Mouse (Mus musculus) hindbrain, postnatal 0 days (tissue): ENCODE data around the gene Map7. TPM values are rescaled to one million over a fixed set of nuclear protein-coding genes. Genes with fewer than 3 reads are reported as not detected.

ENCODE experiments used
- ATAC-seq: fragments of 200-750 bp; cut with Nextera tagmentation; 2 replicates; pipeline ENCODE4 v1.8.0; 2017; ENCODE audit warnings: mild to moderate bottlenecking, moderate TSS enrichment, moderate library complexity
- DNase-seq: peaks from one replicate; pipeline ENCODE4 v3.0.0-alpha.2; 2015; ENCODE audit warnings: low spot score
- H3K27ac ChIP-seq: fragments of 300-500 bp; sonication (generic); 2 replicates; pipeline ENCODE4 v1.5.1; 2014; ENCODE audit warnings: mild to moderate bottlenecking
- H3K27me3 ChIP-seq: fragments of 300-500 bp; sonication (generic); 2 replicates; pipeline ENCODE4 v1.6.1; 2014; ENCODE audit warnings: low read length, mixed read lengths; ENCODE audit not compliant: insufficient read depth
- H3K36me3 ChIP-seq: fragments of 300-500 bp; sonication (generic); 2 replicates; pipeline ENCODE4 v1.6.1; 2014; ENCODE audit warnings: low read length, mixed read lengths; ENCODE audit not compliant: insufficient read depth
- H3K4me1 ChIP-seq: fragments of 300-500 bp; sonication (generic); 2 replicates; pipeline ENCODE4 v1.6.1; 2014; ENCODE audit warnings: antibody characterized with exemption, low read length, mixed read lengths; ENCODE audit not compliant: insufficient read depth
- H3K4me2 ChIP-seq: fragments of 300-500 bp; sonication (generic); 2 replicates; pipeline ENCODE4 v1.6.1; 2014; ENCODE audit warnings: low read depth, mild to moderate bottlenecking, low read length, moderate library complexity, mixed read lengths
- H3K4me3 ChIP-seq: fragments of 300-500 bp; sonication (generic); 2 replicates; pipeline ENCODE4 v1.5.1; 2014; ENCODE audit warnings: low read length
- H3K9ac ChIP-seq: fragments of 300-500 bp; sonication (generic); replicated peaks from 2 replicates; pipeline ENCODE4 v1.6.1; 2014; ENCODE audit warnings: mild to moderate bottlenecking, low read length, moderate library complexity, mixed read lengths
- H3K9me3 ChIP-seq: fragments of 300-500 bp; sonication (generic); 2 replicates; pipeline ENCODE4 v1.6.1; 2016; ENCODE audit warnings: low read length, mixed read lengths
- CTCF ChIP-seq: IDR thresholded peaks from 2 replicates; pipeline ENCODE4 v1.5.1; 2016; ENCODE audit warnings: antibody characterized with exemption, control low read depth, low read depth
- WGBS: fragments of 180-500 bp; shearing (Covaris S2); extraction: QIAGEN DNeasy Blood & Tissue Kit; methylation state at CpG from one replicate; pipeline ENCODE4 v1.1.7; 2014; 5-methylcytosine and 5-hydroxymethylcytosine counted together
- polyA plus RNA-seq: library from polyadenylated mRNA; unstranded; fragments of >200 nt; fragmentation: Nextera tagmentation; extraction: Ambion mirVana; gene quantifications from 2 replicates; pipeline ENCODE4 v1.2.1, GENCODE M21; 2015
- total RNA-seq: library from RNA; depleted of rRNA; stranded (reverse); fragments of >200 nt; gene quantifications from 2 replicates; pipeline ENCODE4 v1.2.3, GENCODE M21; 2014

Gene Map7
- total and polyA plus RNA-seq, 2 experiments from 2014 or later: 6.2 to 15.1 TPM

DNA sequence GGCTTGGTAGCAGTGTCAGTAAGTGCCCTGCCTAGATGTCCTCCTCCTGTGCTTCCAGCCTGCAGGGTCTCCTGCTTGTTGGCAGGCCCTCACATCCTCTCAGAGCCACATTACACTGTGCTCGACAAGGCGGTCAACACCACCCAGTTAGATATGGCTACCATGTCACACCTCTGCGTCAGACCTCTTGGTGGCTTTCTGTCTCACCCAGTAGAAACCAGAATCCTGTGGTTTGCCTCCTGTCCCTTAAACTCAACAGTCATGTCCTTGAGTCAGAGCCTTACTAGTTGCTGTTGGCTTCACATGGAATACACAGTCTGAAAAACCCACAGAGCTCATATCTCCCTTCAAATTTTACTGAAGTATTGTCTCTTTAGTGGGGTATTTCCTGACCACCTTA lies 87.4 kb downstream of the Map7 start:
- ATAC-seq: no peak
- 91% methylated on average over 3 of the region's 3 CpGs for WGBS
- TF ChIP-seq CTCF: no peak

DNA sequence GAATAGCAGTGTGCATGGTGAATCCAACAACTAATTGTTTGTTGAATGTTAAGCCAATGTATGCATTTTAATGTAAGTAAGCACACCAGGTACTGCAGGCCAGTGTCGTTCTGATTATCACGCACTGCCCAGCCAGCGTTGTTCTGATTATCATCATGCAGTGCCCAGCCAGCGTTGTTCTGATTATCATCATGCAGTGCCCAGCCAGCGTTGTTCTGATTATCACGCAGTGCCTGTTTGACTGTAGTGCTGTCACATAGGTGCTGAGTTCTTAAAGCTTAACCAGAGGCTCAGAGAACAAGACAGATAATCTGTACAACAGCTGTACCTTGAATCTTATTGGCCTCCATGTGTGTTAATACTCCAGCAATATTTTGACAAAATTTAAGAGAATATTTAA lies 88.0 kb downstream of the Map7 start:
- Histone ChIP-seq H3K4me3 (no peak overlapping the region), H3K36me3 (no peaks in the 10 kb centered on the region), H3K27me3 (no peaks in the 10 kb centered on the region), H3K9ac (no peak overlapping the region), H3K9me3 (no peaks in the 10 kb centered on the region), H3K4me1 (no peaks in the 10 kb centered on the region), H3K4me2 (no peak overlapping the region), H3K27ac (no peak overlapping the region)
- DNase-seq (no peak), ATAC-seq (no peak)
- no peak for TF ChIP-seq CTCF
- whole genome bisulfite sequencing: 86% methylated on average over 6 of the region's 6 CpGs

More for the DNA sequence above, 87.4 kb downstream of the Map7 start:
- no peaks in the 10 kb centered on the region for H3K36me3 ChIP-seq
- H3K9me3 ChIP-seq: no peaks in the 10 kb centered on the region
- H3K4me2 ChIP-seq: no peak overlapping the region
- no peak overlapping the region for H3K27ac ChIP-seq
- H3K4me3 ChIP-seq: no peak overlapping the region
- DNase-seq: no peak
- H3K4me1 ChIP-seq: no peaks in the 10 kb centered on the region
- H3K27me3 ChIP-seq: no peaks in the 10 kb centered on the region
- no peak overlapping the region for H3K9ac ChIP-seq

DNA sequence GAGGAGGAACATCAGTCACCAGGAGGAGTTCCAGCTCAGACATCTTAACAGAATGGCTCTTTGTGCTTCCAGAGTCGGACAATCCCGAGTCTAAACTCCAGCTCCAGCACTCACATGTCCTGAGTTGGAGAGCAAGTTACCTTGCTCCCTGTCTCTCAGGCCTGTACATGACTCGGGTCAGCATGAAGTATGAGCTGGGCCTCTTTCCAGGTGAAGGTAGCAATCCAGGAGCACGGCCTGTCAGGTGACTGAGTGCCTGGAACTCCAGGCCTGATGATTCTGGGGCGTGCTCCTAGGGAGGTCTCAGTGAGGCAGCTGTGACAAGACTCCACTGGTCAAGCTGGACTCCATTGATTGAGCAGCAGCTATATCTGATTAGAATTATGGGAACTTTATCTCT lies 90.0 kb downstream of the Map7 start:
- no peaks in the 10 kb centered on the region for H3K27me3 ChIP-seq
- no peak for ATAC-seq
- H3K4me1 ChIP-seq: no peaks in the 10 kb centered on the region
- WGBS: 85% methylated on average over 5 of the region's 5 CpGs
- no peak overlapping the region for H3K4me3 ChIP-seq
- no peak for DNase-seq
- no peaks in the 10 kb centered on the region for H3K36me3 ChIP-seq
- TF ChIP-seq CTCF: no peak
- H3K27ac ChIP-seq: no peak overlapping the region
- H3K4me2 ChIP-seq: no peak overlapping the region
- no peaks in the 10 kb centered on the region for H3K9me3 ChIP-seq
- no peak overlapping the region for H3K9ac ChIP-seq

DNA sequence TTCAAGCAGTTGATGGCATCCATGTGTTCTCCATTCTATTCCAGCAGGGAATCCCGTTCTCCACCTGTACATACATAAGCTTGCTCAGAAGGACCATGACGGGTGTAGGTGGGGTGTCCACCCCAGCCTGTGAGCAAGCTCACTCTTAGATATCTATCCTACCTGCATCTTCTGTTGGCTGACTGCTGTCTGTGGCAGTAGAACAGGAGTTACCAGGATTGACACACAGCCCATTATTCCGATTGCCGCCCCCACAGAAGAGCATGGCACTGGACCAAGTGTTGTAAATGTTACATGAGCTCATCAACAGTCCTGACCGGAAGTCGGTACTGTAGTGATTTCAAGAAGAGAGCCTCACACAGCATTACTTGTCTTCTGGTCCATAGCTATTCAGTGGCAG lies 92.6 kb downstream of the Map7 start:
- H3K4me1 ChIP-seq: no peaks in the 10 kb centered on the region
- ATAC-seq: no peak
- no peak overlapping the region for H3K27ac ChIP-seq
- no peak overlapping the region for H3K4me2 ChIP-seq
- 81% methylated on average over 6 of the region's 6 CpGs for WGBS
- H3K27me3 ChIP-seq: no peaks in the 10 kb centered on the region
- TF ChIP-seq CTCF: no peak
- no peak overlapping the region for H3K4me3 ChIP-seq
- no peaks in the 10 kb centered on the region for H3K36me3 ChIP-seq
- H3K9ac ChIP-seq: no peak overlapping the region
- no peaks in the 10 kb centered on the region for H3K9me3 ChIP-seq
- no peak for DNase-seq

DNA sequence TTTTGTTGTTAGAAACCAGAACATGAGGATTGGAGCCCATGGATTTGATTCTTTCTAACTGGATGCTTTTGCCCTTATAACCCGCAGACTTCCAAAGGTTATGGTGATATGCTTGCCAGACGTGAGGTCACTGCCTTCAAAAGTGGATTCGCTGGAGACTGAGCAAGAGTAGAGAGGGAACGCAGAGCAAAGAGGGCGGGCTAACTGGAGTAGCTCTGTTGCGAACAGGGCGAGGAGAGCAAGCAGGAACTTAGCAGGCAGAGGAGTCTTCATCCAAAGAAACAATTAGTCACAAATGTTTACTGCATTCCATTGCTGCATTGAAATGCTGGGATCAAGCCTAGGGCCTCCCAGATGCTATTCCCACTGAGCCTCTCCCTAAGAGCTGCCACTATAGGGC lies 95.0 kb downstream of the Map7 start:
- Histone ChIP-seq H3K4me1 (no peaks in the 10 kb centered on the region), H3K4me3 (no peak overlapping the region), H3K9me3 (no peaks in the 10 kb centered on the region), H3K9ac (no peak overlapping the region), H3K27me3 (no peaks in the 10 kb centered on the region), H3K36me3 (no peaks in the 10 kb centered on the region), H3K27ac (no peak overlapping the region), H3K4me2 (no peak overlapping the region)
- 88% methylated on average over 7 of the region's 7 CpGs for WGBS
- DNase-seq (no peak), ATAC-seq (no peak)
- no peak for TF ChIP-seq CTCF

DNA sequence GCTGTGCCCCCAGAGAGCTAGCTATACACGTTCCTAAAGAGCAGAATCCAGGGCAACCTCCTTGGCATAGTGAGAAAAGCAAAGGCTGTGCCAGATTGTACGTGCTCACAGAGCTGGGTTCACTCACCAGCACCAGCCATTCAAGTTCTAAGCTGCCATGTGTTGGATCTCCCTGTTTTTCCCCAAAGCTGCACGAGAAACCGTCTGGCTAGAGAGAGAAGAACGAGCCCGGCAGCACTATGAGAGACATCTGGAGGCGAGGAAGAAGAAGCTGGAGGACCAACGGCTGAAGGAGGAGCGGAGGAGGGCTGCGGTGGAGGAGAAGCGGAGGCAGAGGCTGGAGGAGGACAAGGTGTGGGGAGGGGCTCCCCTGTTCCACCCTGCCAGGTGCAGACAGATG lies 96.8 kb downstream of the Map7 start:
- no peaks in the 10 kb centered on the region for H3K4me1 ChIP-seq
- DNase-seq (no peak), ATAC-seq (no peak)
- no peak overlapping the region for H3K27ac ChIP-seq
- no peak for TF ChIP-seq CTCF
- no peaks in the 10 kb centered on the region for H3K27me3 ChIP-seq
- no peak overlapping the region for H3K9ac ChIP-seq
- H3K4me2 ChIP-seq: no peak overlapping the region
- H3K36me3 ChIP-seq: no peaks in the 10 kb centered on the region
- WGBS: 88% methylated on average over 11 of the region's 11 CpGs
- H3K4me3 ChIP-seq: no peak overlapping the region
- no peaks in the 10 kb centered on the region for H3K9me3 ChIP-seq

DNA sequence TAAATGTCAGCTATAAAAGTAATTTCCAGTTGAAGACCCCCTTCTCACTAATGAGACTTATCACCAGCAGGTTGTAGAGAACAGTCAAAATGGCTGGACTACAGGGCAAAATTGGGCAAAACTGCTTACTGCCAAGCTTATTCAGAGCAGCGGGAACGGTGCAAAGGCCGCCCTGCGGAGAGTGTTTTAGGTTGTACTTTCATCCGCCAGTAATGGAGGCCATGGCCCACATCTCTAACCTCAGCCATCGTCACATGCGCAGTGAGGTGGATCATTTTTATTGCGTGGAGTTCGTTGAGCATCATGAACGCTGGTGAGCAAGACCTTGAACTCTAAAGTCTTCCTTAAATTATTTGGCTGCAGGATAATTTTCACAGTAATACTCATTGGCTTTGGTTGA lies 100.8 kb downstream of the Map7 start:
- H3K4me1 ChIP-seq: no peaks in the 10 kb centered on the region
- TF ChIP-seq CTCF: no peak
- no peak overlapping the region for H3K27ac ChIP-seq
- H3K4me3 ChIP-seq: no peak overlapping the region
- H3K9ac ChIP-seq: no peak overlapping the region
- WGBS: 94% methylated on average over 10 of the region's 10 CpGs
- DNase-seq (no peak), ATAC-seq (no peak)
- no peaks in the 10 kb centered on the region for H3K27me3 ChIP-seq
- no peaks in the 10 kb centered on the region for H3K9me3 ChIP-seq
- no peaks in the 10 kb centered on the region for H3K36me3 ChIP-seq
- H3K4me2 ChIP-seq: no peak overlapping the region
